Comparison of ENCODE assay signal across 19 mouse cellular contexts in genomic region chr10:115298683-115299082, GRCm38 (mm10). TPM values are rescaled to one million over a fixed set of nuclear protein-coding genes. Genes with fewer than 3 reads are reported as not detected.
DNase-seq lines count a peak whose midpoint lies in the region; ATAC-seq and TF ChIP-seq lines count a peak whose summit lies in the region.
"Had no signal": no experiment of that assay in that cellular context is flagged by ENCODE, and none has a peak within 500 bp of the region (broad histone marks: within the 10 kb centered on the region; RNA-seq: fewer than 3 reads in every experiment).

No protein-coding gene starts in this region.

- H3K27me3 ChIP-seq in liver, adult 2 months (ENCODE audit: control insufficient read depth, insufficient read depth, low read length), result no peaks in the 10 kb centered on the region
- H3K27me3 ChIP-seq in liver, embryonic 11.5 days (replicated peaks; ENCODE audit: control insufficient read depth, insufficient read depth, low read length), result no peaks in the 10 kb centered on the region
- H3K27me3 ChIP-seq in liver, postnatal 0 days (ENCODE audit: insufficient read depth, low read length), result no peaks in the 10 kb centered on the region
- H3K27me3 ChIP-seq: CH12.LX, Patski had no signal

- H3K4me3 ChIP-seq in liver, adult 2 months (ENCODE audit: insufficient read depth, low read depth, low read length), result no peak overlapping the region
- H3K4me3 ChIP-seq in liver, embryonic 11.5 days (ENCODE audit: low read depth, low read length), result no peak overlapping the region
- H3K4me3 ChIP-seq in liver, postnatal 0 days (ENCODE audit: low read depth, low read length), result no peak overlapping the region

- H3K4me1 ChIP-seq in liver, adult 2 months (ENCODE audit: control insufficient read depth, insufficient read depth, low read length), result peaks cover 12% of the 10 kb centered on the region
- no peaks in the 10 kb centered on the region for H3K4me1 ChIP-seq in liver, embryonic 11.5 days (replicated peaks; ENCODE audit: control insufficient read depth, insufficient read depth, low read length)
- 0 out of 2 replicates have a peak, but pooled peaks cover 2% of the 10 kb centered on the region for H3K4me1 ChIP-seq in liver, postnatal 0 days (ENCODE audit: insufficient read depth)

- peaks cover 21% of the 10 kb centered on the region for H3K36me3 ChIP-seq in liver, adult 2 months (ENCODE audit: control insufficient read depth, insufficient read depth, low read length)
- peaks cover 17% of the 10 kb centered on the region for H3K36me3 ChIP-seq in liver, embryonic 11.5 days (ENCODE audit: control insufficient read depth, insufficient read depth, low read length)
- H3K36me3 ChIP-seq in liver, postnatal 0 days (replicated peaks; ENCODE audit: insufficient read depth, low read length), result peaks cover 33% of the 10 kb centered on the region

- peaks cover 5% of the 10 kb centered on the region; the same call in 1 of the 2 replicates for H3K79me2 ChIP-seq in liver, adult 2 months (ENCODE audit: control insufficient read depth, insufficient read depth, low read length)

- no peak for TF ChIP-seq CTCF in liver, adult 2 months (IDR thresholded peaks at IDR 0.05; ENCODE audit: low read depth, low read length)
- no peak for TF ChIP-seq CTCF in liver, postnatal 0 days (IDR thresholded peaks at IDR 0.05; ENCODE audit: low read depth)

- no peaks in the 10 kb centered on the region for H3K9me3 ChIP-seq in liver, embryonic 11.5 days (ENCODE audit: control insufficient read depth, low read length)
- H3K9me3 ChIP-seq in liver, postnatal 0 days (ENCODE audit: low read length), result no peaks in the 10 kb centered on the region
- H3K9me3 ChIP-seq: G1E had no signal

- ATAC-seq in liver, embryonic 11.5 days (replicated peaks; ENCODE audit: low FRiP score), result no peak
- ATAC-seq in liver, postnatal 0 days, result peak; percentile 67
- ATAC-seq: activated CD4-positive, CD25-positive, alpha-beta regulatory T cell, adult 4 months; CD4-positive, CD25-positive, alpha-beta regulatory T cell, adult 4 months; Patski had no signal

- DNase-seq in liver, adult 2 months (ENCODE audit: extremely low read depth, low read depth, low spot score), result peak; percentile 90
- no peak for DNase-seq in liver, embryonic 11.5 days (ENCODE audit: low spot score)
- no peak for DNase-seq in liver, postnatal 0 days
- no peak for DNase-seq in liver
- DNase-seq: adrenal gland, adult 2 months; adrenal gland, adult 8-10 months; adrenal gland, postnatal 10 days; adrenal gland, postnatal 14 days; adrenal gland, postnatal 25 days; adrenal gland, postnatal 36 days; B cell, adult 2 months; cerebellum, adult 11 months; cerebellum, adult 11-12 months; cerebellum, adult 18-20 months had no signal

- WGBS in liver, adult 2 months, result 31% methylated on average over 4 of the region's 4 CpGs
- 88% methylated on average over 4 of the region's 4 CpGs for WGBS in liver, embryonic 11.5 days
- 66% methylated on average over 4 of the region's 4 CpGs for WGBS in liver, postnatal 0 days (ENCODE audit: insufficient replicate concordance)

- H3K27ac ChIP-seq in liver, adult 2 months (replicated peaks; ENCODE audit: insufficient read depth, low read depth, low read length), result no peak overlapping the region
- no peak overlapping the region for H3K27ac ChIP-seq in liver, embryonic 11.5 days (ENCODE audit: low read depth, low read length)
- peak overlapping the region; percentile 14; the same call in 1 of the 2 replicates for H3K27ac ChIP-seq in liver, postnatal 0 days (ENCODE audit: low read depth)

- no peak overlapping the region for H3K4me2 ChIP-seq in liver, embryonic 11.5 days
- H3K4me2 ChIP-seq in liver, postnatal 0 days (ENCODE audit: low read depth, low read length), result no peak overlapping the region

- no peak for TF ChIP-seq EP300 in liver, postnatal 0 days (IDR thresholded peaks at IDR 0.05; ENCODE audit: low read depth)

- no peak overlapping the region for H3K9ac ChIP-seq in liver, adult 2 months (ENCODE audit: low read depth, low read length)
- H3K9ac ChIP-seq in liver, embryonic 11.5 days (ENCODE audit: low read depth, low read length), result no peak overlapping the region
- H3K9ac ChIP-seq in liver, postnatal 0 days (replicated peaks), result no peak overlapping the region

- TF ChIP-seq POLR2A in liver, adult 2 months (IDR thresholded peaks at IDR 0.05; ENCODE audit: extremely low read depth, insufficient read depth, low read length), result no peak

RNA-seq across cellular contexts. Expression of gene Rab21, which starts 16.7 kb away (rescaled TPM):
- 14.7 and 16.5 TPM in 2 replicates for total RNA-seq in liver, adult 2 months (2014; rRNA removed)
- polyA plus RNA-seq in liver, adult 2 months (2012; rRNA removed), result 18.0 and 19.0 TPM in 2 replicates
- polyA plus RNA-seq in liver, embryonic 11.5 days (2014; fragmentation: Nextera tagmentation; extraction: Ambion mirVana), result 5.1 and 5.3 TPM in 2 replicates
- polyA plus RNA-seq in liver, postnatal 0 days (2015; fragmentation: Nextera tagmentation; extraction: Ambion mirVana), result 5.8 and 10.0 TPM in 2 replicates

RNA-seq across cellular contexts. Expression of gene Tbc1d15, which starts 47.4 kb away (rescaled TPM):
- total RNA-seq in liver, adult 2 months (2014; rRNA removed), result 46.2 and 49.9 TPM in 2 replicates
- 6.7 and 7.7 TPM in 2 replicates for polyA plus RNA-seq in liver, adult 2 months (2012; rRNA removed)
- 61.6 and 72.9 TPM in 2 replicates for polyA plus RNA-seq in liver, embryonic 11.5 days (2014; fragmentation: Nextera tagmentation; extraction: Ambion mirVana)
- polyA plus RNA-seq in liver, postnatal 0 days (2015; fragmentation: Nextera tagmentation; extraction: Ambion mirVana), result 36.7 and 38.5 TPM in 2 replicates
